Mouse (Mus musculus): ENCODE results near the gene Kdm6b.

Kdm6b gene

DNA sequence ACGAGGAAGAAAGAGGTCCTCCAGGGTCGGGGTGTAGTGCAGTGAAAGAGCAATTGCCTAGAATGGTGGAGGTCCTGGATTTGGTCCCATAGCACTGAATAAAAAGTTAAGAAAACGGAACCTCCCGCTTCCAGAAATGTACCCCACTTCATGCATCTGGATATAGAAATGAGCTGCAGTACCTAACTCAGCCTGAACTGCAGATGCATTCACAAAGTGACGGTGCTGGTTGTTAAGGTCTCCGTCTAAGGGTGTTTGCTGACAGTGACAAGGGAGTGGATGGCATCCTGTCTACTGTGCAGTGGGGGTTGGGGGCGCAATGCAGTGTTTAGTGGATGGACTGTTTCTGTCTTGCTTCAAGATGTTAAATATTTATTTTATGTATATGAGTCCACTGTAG is 26.7 kb downstream of the Kdm6b start:
- no peak for DNase-seq

DNA sequence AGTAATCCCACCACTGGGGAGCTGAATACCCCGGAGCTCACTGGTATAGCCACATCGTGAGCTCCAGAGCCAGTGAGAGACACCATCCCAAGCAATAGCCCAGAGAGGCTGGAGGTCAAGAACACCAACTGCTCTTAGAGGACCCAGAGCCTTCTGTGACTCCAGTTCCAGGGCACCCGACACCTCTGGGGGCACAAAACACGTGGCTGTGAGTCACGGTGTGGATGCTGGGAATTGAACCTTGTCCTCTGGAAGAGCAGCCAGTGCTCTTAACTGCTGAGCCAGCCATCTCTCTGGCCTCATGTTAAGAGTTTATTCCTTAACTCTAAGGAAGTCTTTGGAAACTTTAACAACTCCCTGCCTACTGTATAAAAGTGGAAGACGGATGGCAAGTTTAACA is 28.5 kb downstream of the Kdm6b start:
- no peak for DNase-seq

DNA sequence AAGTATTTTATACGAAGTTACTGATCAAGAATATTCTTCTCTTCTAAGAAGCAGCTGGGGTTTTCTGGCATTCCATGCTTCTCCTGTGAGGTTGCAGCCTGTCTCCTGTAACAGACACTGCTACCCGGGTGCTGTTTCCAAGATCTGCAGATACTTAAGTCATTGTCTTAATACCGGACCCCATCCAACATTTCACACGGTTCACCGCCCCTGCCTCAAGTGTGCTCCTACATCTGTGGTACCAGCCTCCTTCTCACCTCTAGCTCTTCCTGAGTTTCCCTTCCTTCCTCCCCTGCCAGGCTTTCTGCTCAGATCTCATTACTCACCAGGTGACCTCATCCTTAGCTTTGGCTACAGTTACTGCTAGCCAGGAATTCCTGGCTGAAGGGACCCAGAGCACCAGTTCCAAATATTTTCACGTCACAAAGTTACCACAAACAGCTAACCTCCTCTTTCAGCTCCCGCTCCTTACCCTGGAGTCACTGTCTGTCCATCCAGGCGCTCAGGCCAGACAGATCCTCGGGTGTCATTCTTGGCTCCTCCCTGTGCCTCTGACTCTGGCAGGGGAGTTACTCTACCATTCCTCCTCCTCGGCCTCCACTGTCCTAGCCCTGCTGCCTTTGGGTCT is 30.9 kb downstream of the Kdm6b start:
- DNase-seq = no peak

DNA sequence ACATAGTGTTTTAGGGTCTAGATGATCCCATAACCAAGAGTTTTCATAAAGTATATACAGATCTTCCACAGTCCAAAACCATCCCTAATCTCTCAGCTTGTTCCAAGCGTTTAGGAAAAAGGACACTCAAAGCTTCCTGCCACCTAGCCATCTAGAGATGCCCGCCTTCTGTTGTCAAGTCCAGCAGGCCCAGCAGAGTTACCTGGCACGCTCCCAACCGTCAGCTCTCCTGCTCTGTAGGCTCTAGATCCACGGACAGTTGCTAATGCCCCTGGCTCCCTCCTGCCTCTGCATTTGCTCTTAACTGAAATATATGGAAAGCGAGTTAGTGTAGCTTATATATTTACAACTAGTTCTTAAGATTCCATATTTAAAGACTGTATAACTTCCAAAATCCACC is 32.1 kb downstream of the Kdm6b start:
- DNase-seq = no peak

DNA sequence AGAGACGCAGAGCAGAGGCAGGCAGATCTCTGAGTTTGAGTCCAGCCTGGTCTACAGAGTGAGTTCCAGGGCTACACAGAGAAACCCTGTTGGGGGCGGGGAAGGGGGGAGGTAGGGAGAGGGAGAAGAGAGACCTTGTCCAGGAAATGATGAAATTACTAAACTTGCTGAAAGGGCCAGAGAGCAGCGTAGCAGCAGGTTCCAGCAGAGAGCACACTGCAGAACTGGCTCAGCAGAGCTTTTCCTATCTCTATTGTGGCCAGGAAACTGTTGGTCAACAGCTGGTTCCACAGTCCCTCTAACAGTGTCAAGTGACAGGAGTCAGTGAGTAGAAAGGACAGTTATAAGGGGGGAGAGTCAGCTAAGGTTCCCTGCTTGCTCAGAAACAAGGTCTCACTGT is 33.9 kb downstream of the Kdm6b start:
- no peak for DNase-seq

DNA sequence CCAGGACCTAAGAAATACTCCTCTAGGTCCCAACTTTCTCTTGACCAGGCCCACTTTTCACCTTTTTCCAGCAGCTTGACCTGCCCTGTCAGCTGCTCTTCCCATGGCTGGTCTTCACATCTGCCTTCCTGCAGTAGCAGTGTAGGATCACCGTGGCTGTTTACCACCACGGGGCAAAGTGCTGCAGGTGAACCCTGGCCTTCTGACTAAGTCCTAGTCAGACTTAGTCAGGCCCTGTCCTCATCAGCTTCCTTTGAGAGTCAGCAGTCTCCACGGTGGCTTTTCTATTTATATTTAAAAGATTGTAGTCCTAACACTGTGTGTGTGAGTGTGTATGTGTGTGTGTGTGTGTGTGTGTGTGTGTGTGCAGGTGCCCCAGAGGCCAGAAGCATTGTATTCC is 35.7 kb downstream of the Kdm6b start:
- no peak for DNase-seq

DNA sequence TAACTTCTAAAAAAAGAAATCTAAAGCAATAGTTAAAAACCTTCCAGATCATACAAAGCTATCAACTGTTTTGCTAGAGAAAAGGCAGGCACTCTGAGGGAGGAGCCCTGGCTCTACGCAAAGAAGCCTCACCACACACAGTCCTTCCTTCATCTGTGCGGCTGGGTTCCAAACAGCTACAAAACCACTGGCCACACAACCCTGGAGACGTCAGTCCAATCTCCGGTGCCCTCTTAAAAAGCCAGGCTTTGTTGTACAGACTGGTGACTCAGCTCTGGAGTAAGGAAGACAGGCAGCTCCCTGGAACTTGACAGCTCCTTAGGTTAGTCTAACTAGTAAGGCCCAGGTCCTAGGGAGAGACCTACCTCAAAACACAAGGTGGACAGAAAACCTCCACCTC is 37.8 kb downstream of the Kdm6b start:
- no peak for DNase-seq

DNA sequence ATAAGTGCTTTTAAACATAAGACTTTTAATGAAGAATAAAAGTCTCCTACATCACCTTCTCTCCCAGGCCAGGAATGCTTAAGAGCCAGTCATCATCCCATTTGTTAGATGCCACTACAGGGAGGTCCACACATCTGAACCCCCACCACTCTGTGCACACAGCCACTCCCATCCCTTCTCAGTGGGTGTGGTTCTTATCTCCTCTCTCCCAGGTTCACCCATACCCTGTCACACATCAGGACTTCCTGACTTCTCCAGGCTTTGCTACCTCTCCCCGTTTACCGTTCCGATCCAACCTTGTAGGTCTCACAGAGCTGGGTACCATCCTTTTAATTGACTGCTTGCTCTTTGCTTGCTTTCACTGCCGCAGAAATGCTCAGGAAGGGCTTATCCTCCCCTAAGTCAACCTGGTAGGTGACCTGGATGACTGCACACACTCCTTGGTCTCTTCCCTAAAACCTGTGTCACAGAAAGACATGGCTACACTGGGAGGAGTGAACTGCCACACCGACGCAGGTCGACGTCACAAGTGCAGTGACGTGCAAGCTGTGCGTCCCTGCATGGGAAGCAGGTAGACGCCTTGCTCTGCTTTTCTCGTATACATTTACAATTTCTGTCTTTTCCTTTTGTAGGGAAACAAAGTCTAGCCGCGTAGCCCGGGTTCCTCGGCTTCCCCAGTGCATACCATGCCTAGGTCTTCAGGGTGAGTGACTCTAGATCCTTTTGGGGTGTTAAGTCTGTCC is 40.1 kb downstream of the Kdm6b start:
- DNase-seq = no peak

DNA sequence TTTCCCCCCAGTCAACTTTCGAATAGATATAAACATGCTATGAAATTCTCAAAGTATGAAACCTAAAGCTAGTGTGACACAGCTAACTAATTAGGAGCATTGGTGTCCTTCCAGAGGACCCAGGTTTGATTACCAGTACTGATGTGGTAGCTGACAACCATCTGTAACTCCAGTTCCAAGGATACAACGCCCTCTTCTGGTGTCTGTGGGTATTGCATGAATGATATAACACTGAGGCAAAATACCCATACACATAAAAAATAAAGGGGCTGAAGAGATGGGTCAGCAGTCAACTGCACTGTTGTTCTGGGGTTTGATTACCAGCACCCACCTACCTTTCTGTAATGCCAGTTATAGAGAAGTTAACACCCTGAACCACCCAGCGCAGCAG is 40.7 kb downstream of the Kdm6b start:
- no peak for DNase-seq

DNA sequence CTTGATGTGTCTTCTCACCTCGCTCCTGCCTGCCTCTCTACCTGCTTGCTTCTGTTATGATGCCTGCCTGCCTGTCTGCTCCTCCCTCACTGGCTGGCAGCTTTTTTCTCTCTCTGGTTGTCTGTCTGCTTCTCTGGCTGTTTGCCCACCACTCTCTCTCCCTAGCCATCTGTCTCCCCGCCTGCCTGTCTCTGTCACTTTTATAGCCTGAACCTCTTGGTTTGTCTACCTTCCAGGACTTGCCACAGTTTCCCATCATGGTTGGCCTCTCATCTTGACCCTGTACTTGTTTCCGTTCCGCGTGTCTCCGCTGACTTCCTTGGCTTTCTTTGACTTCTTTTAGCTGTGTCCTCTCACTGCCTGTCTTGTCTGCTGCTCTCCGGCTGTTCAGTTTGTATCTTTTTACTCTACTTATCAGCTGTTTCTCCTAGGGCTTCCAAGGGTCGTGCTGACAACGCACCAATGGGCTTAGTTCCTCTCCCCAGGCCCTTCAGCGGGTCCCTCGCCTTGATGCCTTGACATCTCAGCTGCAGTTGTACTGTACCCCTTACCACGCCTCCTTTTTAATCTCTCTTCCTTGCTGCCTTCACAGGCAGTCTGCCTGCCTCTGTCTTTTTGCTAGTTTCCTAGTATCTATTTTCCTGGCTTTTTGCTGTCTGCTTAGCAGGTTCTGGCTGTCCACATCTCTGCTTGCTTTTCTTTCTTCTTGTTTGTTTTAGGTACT is 41.3 kb downstream of the Kdm6b start:
- DNase-seq = no peak

DNA sequence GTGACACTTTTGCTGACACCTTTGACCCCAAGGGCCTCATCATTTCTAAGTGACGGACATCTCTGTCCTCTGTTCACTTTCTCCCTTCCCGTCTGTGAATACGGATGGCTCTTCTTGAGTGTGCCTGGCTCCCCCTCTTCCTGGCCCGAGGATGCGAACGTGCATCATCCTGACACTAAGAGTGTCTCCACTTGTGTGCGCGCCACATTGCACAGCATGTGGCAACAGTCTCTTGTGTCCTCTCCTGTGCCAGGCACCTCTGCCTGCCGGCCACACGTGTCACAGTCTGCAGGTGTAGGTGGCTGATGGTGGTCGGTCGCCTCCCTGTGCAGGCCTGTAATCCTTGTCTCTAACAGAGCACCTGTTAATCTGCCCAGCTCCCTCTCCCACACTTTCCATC is 41.9 kb downstream of the Kdm6b start:
- DNase-seq = no peak

DNA sequence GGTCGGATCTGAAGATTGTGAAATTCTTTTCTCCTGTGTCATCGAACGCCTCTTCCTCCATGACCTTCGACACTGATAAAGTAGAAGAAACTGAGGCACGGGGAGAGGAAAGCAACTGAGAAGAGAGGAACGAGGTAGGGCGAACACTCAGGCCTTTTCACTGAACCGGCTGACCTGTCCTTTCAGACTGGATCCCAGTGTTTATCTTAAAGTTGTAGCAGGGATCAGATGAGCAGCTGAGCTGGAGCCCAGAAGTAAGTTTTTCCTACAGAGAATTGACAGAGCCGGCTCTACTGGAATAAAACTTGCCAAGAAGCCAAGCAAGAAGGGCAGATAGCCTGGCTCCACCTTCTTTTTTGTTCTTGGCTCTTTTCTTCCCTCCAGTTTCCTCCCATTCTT is 42.7 kb downstream of the Kdm6b start:
- no peak for DNase-seq

DNA sequence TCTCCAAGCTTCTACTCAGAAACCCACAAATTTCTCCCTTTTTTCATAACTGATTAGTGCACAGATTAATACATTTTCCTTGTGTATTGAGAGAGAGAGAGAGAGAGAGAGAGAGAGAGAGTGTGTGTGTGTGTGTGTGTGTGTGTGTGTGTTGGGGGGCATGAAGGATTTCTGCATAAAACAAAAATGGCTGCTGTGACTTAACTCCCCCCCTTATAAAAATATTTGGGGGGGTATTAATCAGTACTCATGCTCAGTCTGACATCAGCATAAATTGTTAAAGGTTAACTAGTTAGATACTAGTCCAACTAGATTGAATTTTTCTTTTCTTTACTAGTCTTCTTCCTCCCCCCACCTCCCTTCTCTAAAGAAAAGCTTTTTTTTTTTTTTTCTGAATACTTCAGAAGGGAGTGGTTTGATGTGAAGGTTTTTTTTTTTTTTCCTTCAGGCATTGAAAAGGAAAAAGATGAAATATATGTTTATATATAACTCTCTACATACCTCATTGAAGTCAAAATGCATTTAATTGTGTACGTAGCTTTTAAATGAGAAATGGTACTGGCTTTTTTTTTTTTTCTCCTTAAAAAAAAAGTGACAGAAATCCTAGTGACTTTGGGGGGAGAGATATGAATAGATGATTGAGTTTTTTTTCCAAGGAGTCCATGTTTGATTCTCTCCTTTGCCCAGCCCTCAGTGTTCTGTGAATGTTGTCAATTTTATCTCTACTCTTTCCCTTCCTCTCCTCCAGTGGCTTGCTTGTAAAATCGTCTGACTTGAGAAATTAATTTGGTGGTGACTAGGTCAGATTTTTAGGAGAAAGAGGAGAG is 43.3 kb downstream of the Kdm6b start:
- no peak for DNase-seq

DNA sequence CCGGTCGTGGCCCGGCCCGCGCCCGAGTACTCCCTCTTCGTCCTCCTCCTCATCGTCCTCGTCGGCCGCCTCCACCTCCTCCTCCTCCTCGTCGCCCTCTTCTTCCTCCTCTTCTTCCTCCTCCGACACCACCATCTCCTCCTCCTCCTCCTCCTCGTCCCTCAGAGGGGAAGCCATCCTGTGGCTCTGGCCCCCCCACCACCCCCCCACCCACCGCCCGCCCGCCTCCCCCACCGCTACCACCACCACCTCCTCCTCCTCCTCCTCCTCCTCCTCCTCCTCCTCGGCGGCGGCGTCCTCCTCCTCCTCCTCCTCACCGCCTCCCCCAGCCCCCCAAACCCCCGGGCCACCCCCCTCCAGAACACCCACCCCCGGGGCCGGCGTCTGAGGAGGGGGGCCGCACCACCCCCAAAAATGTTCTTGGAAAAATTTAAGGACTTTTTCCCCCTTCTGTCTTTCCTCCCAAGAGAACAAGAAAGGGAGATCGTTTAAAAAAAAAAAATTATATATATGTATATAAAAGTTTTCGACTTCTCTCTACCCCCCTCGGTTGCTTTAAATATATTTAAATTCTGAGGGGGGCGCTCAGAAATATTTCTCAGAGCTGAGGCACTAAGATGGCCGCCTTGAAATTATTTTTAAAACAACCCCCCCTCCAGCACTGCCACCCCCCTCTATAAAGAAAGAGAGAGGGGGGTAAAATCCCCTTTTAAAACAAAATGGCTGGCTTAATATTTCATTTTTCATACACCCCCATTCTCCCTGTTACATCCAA is 44.1 kb downstream of the Kdm6b start, which contains the start of gene Chd3:
Gene Chd3 (minus strand): TSS at position 192 of the 775 bp plus-strand sequence.
- DNase-seq = no peak

DNA sequence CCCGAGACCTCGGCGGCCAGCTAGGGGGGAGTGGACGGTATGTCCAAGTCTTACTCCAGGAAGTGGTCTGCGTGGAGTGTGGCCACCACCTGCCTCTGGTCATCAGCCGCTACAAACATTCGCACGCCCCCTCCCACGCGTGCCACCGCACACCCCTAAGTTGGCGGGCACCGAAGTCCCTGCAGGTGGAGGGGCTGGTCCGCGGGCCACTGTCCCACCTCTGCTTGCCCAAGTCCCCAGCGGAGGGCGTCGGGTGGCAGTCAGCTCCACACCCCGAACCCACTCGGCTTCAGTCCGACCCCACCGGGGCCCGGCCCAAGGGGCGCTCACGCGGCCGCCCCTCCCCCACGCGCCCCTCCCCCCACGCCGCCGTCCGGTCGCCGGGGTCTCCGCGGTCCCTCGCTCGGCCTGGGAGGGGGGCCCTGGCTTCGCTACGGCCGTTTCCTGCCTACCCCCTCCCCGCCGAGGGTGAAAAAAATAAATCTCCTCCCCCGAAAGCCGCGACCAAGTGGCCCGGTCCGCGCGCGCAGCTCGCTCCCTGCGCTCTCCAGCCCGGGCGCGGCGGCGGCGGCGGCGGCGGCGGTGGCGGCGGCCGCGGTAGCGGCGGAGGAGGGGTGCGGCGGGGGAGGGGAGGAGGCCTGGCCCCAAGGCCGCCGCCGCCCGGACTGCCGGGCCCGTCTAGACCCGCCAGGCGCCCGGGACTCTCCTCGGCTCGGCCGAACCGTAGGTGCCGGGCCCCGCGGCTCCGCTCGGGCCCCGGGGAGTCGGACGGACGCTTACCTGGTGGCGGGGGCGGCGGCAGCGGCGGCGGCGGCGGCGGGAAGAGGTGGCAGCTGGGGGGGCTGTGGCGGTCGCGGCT is 44.9 kb downstream of the Kdm6b start:
- peak; percentile 48 to 61 for DNase-seq

DNA sequence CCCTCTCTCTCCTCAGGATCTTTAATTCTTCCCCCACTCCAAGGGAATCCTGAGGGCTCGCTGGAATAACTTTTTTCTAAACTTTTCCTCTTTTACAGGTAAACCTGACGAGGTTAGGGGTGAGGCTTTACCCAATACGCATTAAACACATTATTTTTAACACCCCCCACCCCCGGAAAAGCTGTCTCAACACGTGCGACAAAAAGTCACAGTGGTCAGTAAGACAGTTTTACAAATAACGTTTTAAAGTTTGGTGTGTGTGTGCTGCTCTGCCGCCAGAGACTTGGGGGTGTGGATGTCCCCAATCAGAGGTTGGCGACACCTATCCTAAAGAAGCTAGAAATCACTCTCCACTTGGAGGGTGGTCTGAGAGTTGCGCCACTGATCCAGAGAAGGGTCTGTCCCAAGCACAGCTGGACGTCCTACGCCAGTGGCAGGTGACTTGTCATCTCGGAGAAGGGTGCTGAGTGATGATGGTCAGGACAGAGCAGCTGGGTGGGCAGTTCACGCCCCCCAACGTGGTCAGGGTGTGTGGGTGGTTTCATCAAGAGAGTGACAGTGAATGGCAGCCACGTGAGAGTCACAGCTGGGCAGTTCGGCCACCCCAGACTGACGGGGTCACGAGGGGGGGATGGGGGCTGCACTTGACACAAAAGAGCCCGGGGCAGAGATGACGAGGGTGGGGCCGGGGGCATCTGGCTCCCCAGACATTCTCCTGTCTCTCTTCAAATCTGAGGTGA is 45.7 kb downstream of the Kdm6b start:
- peak; percentile 48 to 50 for DNase-seq

DNA sequence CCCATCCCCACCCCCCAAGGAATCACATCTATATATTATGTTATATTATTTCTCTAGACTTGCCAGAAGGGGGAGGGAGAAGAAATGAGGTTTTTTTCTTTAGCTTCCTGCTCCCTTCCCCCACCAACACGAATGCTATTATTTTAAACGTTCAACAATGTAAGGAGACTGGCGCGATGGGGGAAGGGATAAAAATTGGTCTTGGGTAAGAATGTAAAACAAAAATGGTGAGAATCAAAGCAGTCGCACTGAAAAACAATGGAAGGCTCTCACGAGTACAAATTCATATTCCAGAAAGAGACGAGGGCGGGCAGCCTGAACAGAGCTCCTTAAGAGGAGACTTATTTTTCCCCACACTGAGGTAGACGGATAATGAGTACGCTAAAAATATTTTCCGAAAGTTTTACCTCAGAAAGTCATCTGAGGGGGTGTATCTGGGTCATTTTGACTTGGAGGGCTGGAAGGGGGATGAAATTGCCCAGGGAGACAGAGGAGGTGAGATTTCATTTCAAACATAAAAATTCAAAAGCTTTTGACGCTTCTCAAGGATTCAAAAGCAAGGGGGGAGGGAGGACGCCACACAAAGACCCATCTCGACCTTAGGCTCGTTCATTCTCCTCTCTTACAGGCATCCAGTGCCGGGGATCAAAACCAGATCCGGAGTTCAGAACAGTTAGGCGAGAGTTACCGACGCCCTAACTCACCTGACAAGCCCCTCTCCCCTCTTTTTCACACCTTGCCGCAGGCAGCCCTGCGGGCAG is 46.4 kb downstream of the Kdm6b start:
- peak in 1 of 2 experiments; percentile 46 for DNase-seq

DNA sequence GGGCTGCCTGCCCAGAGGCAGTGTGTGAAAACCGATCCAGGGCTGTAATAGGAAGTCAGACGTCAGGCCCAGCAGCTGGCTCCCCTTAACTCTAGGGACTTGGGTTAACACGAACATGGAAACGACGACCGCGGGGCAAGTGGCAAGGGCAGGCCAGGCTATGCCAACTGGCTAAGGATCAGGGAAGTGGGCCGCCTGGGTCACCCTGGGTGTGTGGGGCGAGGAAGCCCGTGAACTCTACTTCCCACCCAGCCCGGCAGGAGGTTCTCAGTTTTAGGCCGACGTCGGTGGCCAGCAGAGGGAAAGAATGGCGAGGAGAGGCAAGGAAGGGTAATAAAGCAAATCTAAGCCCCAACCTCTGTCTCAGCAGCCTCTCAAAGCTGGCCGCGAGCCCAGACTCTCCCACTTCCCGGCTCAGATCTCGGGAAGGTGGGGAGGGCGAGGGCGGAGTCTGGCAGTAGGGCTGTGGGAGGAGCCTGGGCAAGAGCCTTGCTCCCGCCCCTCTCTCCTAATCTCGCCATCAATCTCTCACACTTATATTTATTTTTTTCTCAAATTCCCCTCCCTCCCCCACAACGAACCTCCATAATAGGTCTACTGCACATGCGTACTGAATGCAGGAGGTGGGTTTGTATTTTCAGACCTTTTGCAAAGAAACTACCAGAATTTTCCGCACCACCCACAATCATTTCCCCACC is 47.2 kb downstream of the Kdm6b start:
- peak; percentile 84 to 87 for DNase-seq

DNA sequence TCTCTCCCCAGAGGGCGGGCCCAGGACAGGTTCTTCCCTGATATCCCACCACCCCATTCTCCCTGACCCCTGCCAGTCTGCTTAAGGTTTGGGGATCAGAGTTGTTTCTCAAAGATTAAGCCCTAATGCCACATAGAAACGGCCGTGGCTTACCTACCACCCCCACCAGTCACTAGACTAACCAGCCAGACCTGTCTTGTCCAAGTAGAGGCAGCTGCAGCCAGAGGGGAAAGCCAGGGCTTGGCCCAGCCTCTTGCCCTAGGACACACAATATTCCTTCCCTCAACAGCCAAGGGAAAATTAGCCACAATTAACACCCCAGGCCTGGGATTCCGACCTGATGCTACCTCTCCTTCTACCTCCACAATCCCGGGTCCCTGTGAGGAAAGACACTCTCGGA is 47.8 kb downstream of the Kdm6b start:
- no peak for DNase-seq
